Mouse (Mus musculus): ENCODE data around the gene Carm1. TPM values are rescaled to one million over a fixed set of nuclear protein-coding genes. Genes with fewer than 3 reads are reported as not detected.

The Carm1 gene
- polyA plus RNA-seq, 1 experiment from 2014 or later, result 54.3 TPM

GRCm38 (mm10) chr9:21609861-21610260 is 63.2 kb downstream of the Carm1 start:
- H3K27me3 ChIP-seq (ENCODE audit: low read depth, poor library complexity, severe bottlenecking), result no peaks in the 10 kb centered on the region
- H3K36me3 ChIP-seq, result no peaks in the 10 kb centered on the region
- H3K4me3 ChIP-seq, result no peak overlapping the region
- H3K4me1 ChIP-seq, result peaks cover under 1% of the 10 kb centered on the region; the same call in 1 of the 2 replicates
- DNase-seq (ENCODE audit: low spot score), result no peak
- H3K9me3 ChIP-seq (replicated peaks), result no peaks in the 10 kb centered on the region
- WGBS, result 90% methylated on average over 1 of the region's 1 CpGs
- H3K27ac ChIP-seq (replicated peaks), result no peak overlapping the region

GRCm38 (mm10) chr9:21614864-21615616 is 68.3 kb downstream of the Carm1 start:
- Histone ChIP-seq H3K4me1 (peaks cover 23% of the 10 kb centered on the region), H3K9me3 (replicated peaks) (no peaks in the 10 kb centered on the region), H3K27ac (replicated peaks) (peak overlapping the region; percentile 99), H3K36me3 (peaks cover 18% of the 10 kb centered on the region), H3K4me3 (peak overlapping the region; percentile 79), H3K27me3 (ENCODE audit: low read depth, poor library complexity, severe bottlenecking) (no peaks in the 10 kb centered on the region)
- 79% methylated on average over 15 of the region's 15 CpGs for WGBS
- no peak for DNase-seq (ENCODE audit: low spot score)

GRCm38 (mm10) chr9:21615617-21616231 is 69.0 kb downstream of the Carm1 start, which contains the start of gene Smarca4:
Gene Smarca4 (plus strand): TSS chr9:21616169.
- under 1% methylated on average over 42 of the region's 45 CpGs for WGBS
- H3K4me3 ChIP-seq, result peak within 1 kb of the TSS; percentile 79

GRCm38 (mm10) chr9:21616232-21616781 is 69.6 kb downstream of the Carm1 start:
- DNase-seq (ENCODE audit: low spot score), result peak; percentile 93
- Histone ChIP-seq H3K9me3 (replicated peaks) (no peaks in the 10 kb centered on the region), H3K4me1 (peaks cover 23% of the 10 kb centered on the region), H3K36me3 (peaks cover 24% of the 10 kb centered on the region), H3K4me3 (peak overlapping the region; percentile 79), H3K27ac (replicated peaks) (peak overlapping the region; percentile 99), H3K27me3 (ENCODE audit: low read depth, poor library complexity, severe bottlenecking) (no peaks in the 10 kb centered on the region)
- WGBS, result under 1% methylated on average over 57 of the region's 57 CpGs

More at GRCm38 (mm10) chr9:21615617-21616231, 69.0 kb downstream of the Carm1 start, which contains the start of gene Smarca4:
- Histone ChIP-seq H3K36me3 (peaks cover 19% of the 10 kb centered on the region), H3K9me3 (replicated peaks) (no peaks in the 10 kb centered on the region), H3K27ac (replicated peaks) (peak within 1 kb of the TSS; percentile 99), H3K27me3 (ENCODE audit: low read depth, poor library complexity, severe bottlenecking) (no peaks in the 10 kb centered on the region), H3K4me1 (peaks cover 23% of the 10 kb centered on the region)
- DNase-seq (ENCODE audit: low spot score), result peak; percentile 100

- Histone ChIP-seq H3K4me3 (peak overlapping the region; percentile 79), H3K9me3 (replicated peaks) (no peaks in the 10 kb centered on the region), H3K4me1 (peaks cover 23% of the 10 kb centered on the region), H3K36me3 (peaks cover 31% of the 10 kb centered on the region), H3K27ac (replicated peaks) (peak overlapping the region; percentile 99), H3K27me3 (ENCODE audit: low read depth, poor library complexity, severe bottlenecking) (no peaks in the 10 kb centered on the region)
- peak; percentile 45 for DNase-seq (ENCODE audit: low spot score)
- WGBS, result 11% methylated on average over 10 of the region's 10 CpGs
Measured at GRCm38 (mm10) chr9:21617066-21617465, 70.4 kb downstream of the Carm1 start.

- no peaks in the 10 kb centered on the region for H3K9me3 ChIP-seq (replicated peaks)
- H3K27me3 ChIP-seq (ENCODE audit: low read depth, poor library complexity, severe bottlenecking), result no peaks in the 10 kb centered on the region
- H3K36me3 ChIP-seq, result peaks cover 46% of the 10 kb centered on the region
- H3K4me3 ChIP-seq, result no peak overlapping the region
- 92% methylated on average over 4 of the region's 4 CpGs for WGBS
- no peak for DNase-seq (ENCODE audit: low spot score)
- H3K4me1 ChIP-seq, result peaks cover 18% of the 10 kb centered on the region
- no peak overlapping the region for H3K27ac ChIP-seq (replicated peaks)
Measured at GRCm38 (mm10) chr9:21620229-21620628, 73.5 kb downstream of the Carm1 start.

- Histone ChIP-seq H3K4me1 (peaks cover 11% of the 10 kb centered on the region), H3K9me3 (replicated peaks) (no peaks in the 10 kb centered on the region), H3K27ac (replicated peaks) (no peak overlapping the region), H3K36me3 (peaks cover 57% of the 10 kb centered on the region), H3K27me3 (ENCODE audit: low read depth, poor library complexity, severe bottlenecking) (no peaks in the 10 kb centered on the region), H3K4me3 (no peak overlapping the region)
- WGBS, result 91% methylated on average over 1 of the region's 1 CpGs
- DNase-seq (ENCODE audit: low spot score), result no peak
Measured at GRCm38 (mm10) chr9:21622676-21623075, 76.0 kb downstream of the Carm1 start.

- peaks cover 55% of the 10 kb centered on the region for H3K36me3 ChIP-seq
- no peak overlapping the region for H3K27ac ChIP-seq (replicated peaks)
Measured at GRCm38 (mm10) chr9:21625342-21626339, 78.9 kb downstream of the Carm1 start.

GRCm38 (mm10) chr9:21626571-21626970 is 79.9 kb downstream of the Carm1 start:
- H3K36me3 ChIP-seq, result peaks cover 56% of the 10 kb centered on the region
- H3K27me3 ChIP-seq (ENCODE audit: low read depth, poor library complexity, severe bottlenecking), result no peaks in the 10 kb centered on the region
- H3K4me1 ChIP-seq, result no peaks in the 10 kb centered on the region
- no peak for DNase-seq (ENCODE audit: low spot score)
- H3K27ac ChIP-seq (replicated peaks), result no peak overlapping the region
- H3K4me3 ChIP-seq, result no peak overlapping the region
- H3K9me3 ChIP-seq (replicated peaks), result no peaks in the 10 kb centered on the region

More at GRCm38 (mm10) chr9:21625342-21626339, 78.9 kb downstream of the Carm1 start:
- H3K9me3 ChIP-seq (replicated peaks), result no peaks in the 10 kb centered on the region
- H3K4me1 ChIP-seq, result no peaks in the 10 kb centered on the region
- no peaks in the 10 kb centered on the region for H3K27me3 ChIP-seq (ENCODE audit: low read depth, poor library complexity, severe bottlenecking)
- no peak for DNase-seq (ENCODE audit: low spot score)
- H3K4me3 ChIP-seq, result no peak overlapping the region
- WGBS, result 92% methylated on average over 10 of the region's 10 CpGs

- no peak for DNase-seq (ENCODE audit: low spot score)
- H3K4me1 ChIP-seq, result no peaks in the 10 kb centered on the region
- peaks cover 54% of the 10 kb centered on the region for H3K36me3 ChIP-seq
- H3K27me3 ChIP-seq (ENCODE audit: low read depth, poor library complexity, severe bottlenecking), result no peaks in the 10 kb centered on the region
- H3K27ac ChIP-seq (replicated peaks), result no peak overlapping the region
- no peaks in the 10 kb centered on the region for H3K9me3 ChIP-seq (replicated peaks)
- 90% methylated on average over 5 of the region's 5 CpGs for WGBS
- H3K4me3 ChIP-seq, result no peak overlapping the region
Measured at GRCm38 (mm10) chr9:21627145-21627795, 80.6 kb downstream of the Carm1 start.

- Histone ChIP-seq H3K27ac (replicated peaks) (no peak overlapping the region), H3K9me3 (replicated peaks) (no peaks in the 10 kb centered on the region), H3K4me1 (no peaks in the 10 kb centered on the region), H3K36me3 (peaks cover 72% of the 10 kb centered on the region), H3K4me3 (no peak overlapping the region), H3K27me3 (ENCODE audit: low read depth, poor library complexity, severe bottlenecking) (no peaks in the 10 kb centered on the region)
- peak; percentile 28 for DNase-seq (ENCODE audit: low spot score)
- WGBS, result 96% methylated on average over 3 of the region's 3 CpGs
Measured at GRCm38 (mm10) chr9:21630673-21631072, 84.0 kb downstream of the Carm1 start.

GRCm38 (mm10) chr9:21633106-21633505 is 86.4 kb downstream of the Carm1 start:
- WGBS, result 83% methylated on average over 3 of the region's 3 CpGs
- no peaks in the 10 kb centered on the region for H3K4me1 ChIP-seq
- H3K4me3 ChIP-seq, result no peak overlapping the region
- DNase-seq (ENCODE audit: low spot score), result no peak
- H3K9me3 ChIP-seq (replicated peaks), result no peaks in the 10 kb centered on the region
- no peak overlapping the region for H3K27ac ChIP-seq (replicated peaks)
- no peaks in the 10 kb centered on the region for H3K27me3 ChIP-seq (ENCODE audit: low read depth, poor library complexity, severe bottlenecking)
- peaks cover 84% of the 10 kb centered on the region for H3K36me3 ChIP-seq
